Mouse (Mus musculus): Measurements from ENCODE around the gene Ube2r2.

DNA sequence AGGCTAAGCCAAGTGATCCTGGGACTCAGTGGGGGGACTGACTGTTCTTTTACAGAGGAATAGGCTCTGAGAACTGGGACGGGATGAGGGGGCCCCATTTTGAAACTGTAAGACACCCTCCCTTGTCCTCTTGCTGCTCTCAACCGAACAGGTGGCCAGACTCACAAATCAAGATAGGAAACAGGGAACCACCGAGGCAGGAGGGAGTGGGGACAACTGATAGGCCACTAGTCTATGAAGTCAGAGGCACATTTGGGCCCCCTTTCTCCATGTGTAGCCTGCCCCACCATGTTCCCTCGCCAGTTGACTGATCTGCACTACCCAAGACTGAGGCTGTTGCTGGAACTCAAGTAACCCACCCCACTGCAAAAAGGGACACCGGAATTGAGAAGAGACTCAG lies 38.7 kb upstream of the Ube2r2 start:
- TF ChIP-seq POLR2A (IDR thresholded peaks at IDR 0.05; ENCODE audit: borderline replicate concordance, low read depth, low read length) (no peak), CTCF (IDR thresholded peaks at IDR 0.05; ENCODE audit: low read depth, low read length) (no peak)
